Mouse (Mus musculus): ENCODE data around the gene Ctdsp1. TPM values are rescaled to one million over a fixed set of nuclear protein-coding genes. Genes with fewer than 3 reads are reported as not detected.

The Ctdsp1 gene
- total and polyA plus RNA-seq, 3 experiments, result 122 to 137 (median 122) TPM

DNA sequence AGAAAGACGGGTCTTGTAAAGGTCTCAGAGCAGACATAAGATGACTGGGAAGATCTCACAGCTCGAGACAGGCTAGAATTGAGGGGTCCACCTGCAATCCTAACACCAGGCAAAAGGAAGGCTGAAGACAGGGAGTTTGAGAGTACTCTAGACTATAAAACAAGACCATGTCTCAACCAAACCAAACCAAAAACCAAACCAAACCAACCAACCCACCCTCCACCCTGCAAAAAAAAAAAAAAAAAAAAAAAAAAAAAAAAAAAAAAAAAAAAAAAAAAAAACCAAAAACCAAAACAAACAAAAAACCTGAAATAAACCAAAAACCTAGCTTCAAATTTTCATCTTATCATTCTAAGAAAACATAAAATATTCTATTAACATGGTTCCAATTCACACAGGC is 53.2 kb downstream of the Ctdsp1 start:
- no peaks in the 10 kb centered on the region for H3K79me2 ChIP-seq (replicated peaks; ENCODE audit: control insufficient read depth, insufficient read depth, low read length)
- H3K36me3 ChIP-seq (ENCODE audit: control insufficient read depth, insufficient read depth, low read length), result no peaks in the 10 kb centered on the region; the same call in 1 of the 2 replicates
- H3K27ac ChIP-seq, result no peak overlapping the region
- TF ChIP-seq POLR2A (IDR thresholded peaks at IDR 0.05; ENCODE audit: insufficient read depth, low read depth, low read length) (no peak), CTCF (IDR thresholded peaks at IDR 0.05) (no peak), EP300 (IDR thresholded peaks at IDR 0.05; ENCODE audit: insufficient read depth, low read depth, low read length) (no peak)
- DNase-seq, result no peak
- no peaks in the 10 kb centered on the region for H3K4me1 ChIP-seq (ENCODE audit: control insufficient read depth, insufficient read depth, low read length)
- intact Hi-C loops (cut with DNase I), result no loop called here
- H3K4me3 ChIP-seq, result no peak overlapping the region
- no peak overlapping the region for H3K9ac ChIP-seq (ENCODE audit: low read depth, low read length)
- H3K27me3 ChIP-seq (ENCODE audit: control insufficient read depth, insufficient read depth, low read length), result no peaks in the 10 kb centered on the region
- WGBS, result 89% methylated on average over 2 of the region's 2 CpGs

Small RNA genes within 50 kb of the gene (microRNA-seq; reads per million reads assigned to microRNA genes)
- 36,375 to 50,447 reads per million in 2 experiments for gene Mir26b

Other genes starting within 250 kb of the Ctdsp1 start
- under 1 TPM; 0.14 to 0.52 TPM for gene Cxcr2, start 237.5 kb upstream of the Ctdsp1 start, total RNA-seq (2021)
- gene Cxcr2, start 237.5 kb upstream of the Ctdsp1 start, polyA plus RNA-seq (2012; rRNA removed), result 0.82 and 1.3 TPM in 2 replicates
- not detected for gene Cxcr1, start 196.9 kb upstream of the Ctdsp1 start, total RNA-seq (2021)
- not detected in 2 replicates for gene Cxcr1, start 196.9 kb upstream of the Ctdsp1 start, polyA plus RNA-seq (2012; rRNA removed)
- gene Arpc2, start 155.4 kb upstream of the Ctdsp1 start, total RNA-seq (2021), result 100 to 1,000 TPM; 130 to 132 TPM
- 85.5 and 111 TPM in 2 replicates for gene Arpc2, start 155.4 kb upstream of the Ctdsp1 start, polyA plus RNA-seq (2012; rRNA removed)
- not detected for gene Gpbar1, start 113.0 kb upstream of the Ctdsp1 start, total RNA-seq (2021)
- gene Gpbar1, start 113.0 kb upstream of the Ctdsp1 start, polyA plus RNA-seq (2012; rRNA removed), result 0.14 and 0.15 TPM in 2 replicates
- gene Aamp, start 106.8 kb upstream of the Ctdsp1 start, total RNA-seq (2021), result 100 to 1,000 TPM in 1 of 2 experiments, 10 to 100 TPM in 1; 89.3 to 100 TPM
- gene Aamp, start 106.8 kb upstream of the Ctdsp1 start, polyA plus RNA-seq (2012; rRNA removed), result 116 and 135 TPM in 2 replicates
- gene Pnkd, start 106.6 kb upstream of the Ctdsp1 start, total RNA-seq (2021), result 100 to 1,000 TPM; 126 to 140 TPM
- 104 and 113 TPM in 2 replicates for gene Pnkd, start 106.6 kb upstream of the Ctdsp1 start, polyA plus RNA-seq (2012; rRNA removed)
- gene Tmbim1, start 85.9 kb upstream of the Ctdsp1 start, total RNA-seq (2021), result 10 to 100 TPM; 41.3 to 48.1 TPM
- gene Tmbim1, start 85.9 kb upstream of the Ctdsp1 start, polyA plus RNA-seq (2012; rRNA removed), result 97.1 and 148 TPM in 2 replicates
- gene Catip, start 29.4 kb upstream of the Ctdsp1 start, total RNA-seq (2021), result under 1 TPM; 0.29 to 0.34 TPM
- gene Catip, start 29.4 kb upstream of the Ctdsp1 start, polyA plus RNA-seq (2012; rRNA removed), result 1.1 and 2.3 TPM in 2 replicates
- gene Slc11a1, start 16.3 kb upstream of the Ctdsp1 start, total RNA-seq (2021), result 1 to 10 TPM; 5.2 to 5.8 TPM
- 12.3 and 13.0 TPM in 2 replicates for gene Slc11a1, start 16.3 kb upstream of the Ctdsp1 start, polyA plus RNA-seq (2012; rRNA removed)
- under 1 TPM; 0.80 to 0.97 TPM for gene Vil1, start 17.9 kb downstream of the Ctdsp1 start, total RNA-seq (2021)
- gene Vil1, start 17.9 kb downstream of the Ctdsp1 start, polyA plus RNA-seq (2012; rRNA removed), result 0.27 and 0.29 TPM in 2 replicates
- 10 to 100 TPM; 11.8 to 12.6 TPM for gene Cnot9, start 114.5 kb downstream of the Ctdsp1 start, total RNA-seq (2021)
- gene Cnot9, start 114.5 kb downstream of the Ctdsp1 start, polyA plus RNA-seq (2012; rRNA removed), result 10.0 and 18.3 TPM in 2 replicates
- not detected for gene Plcd4, start 151.4 kb downstream of the Ctdsp1 start, total RNA-seq (2021)
- gene Plcd4, start 151.4 kb downstream of the Ctdsp1 start, polyA plus RNA-seq (2012; rRNA removed), result 0.08 TPM in 1 of 2 replicates, not detected in the other
- gene Usp37, start 152.8 kb downstream of the Ctdsp1 start, total RNA-seq (2021), result 1 to 10 TPM; 6.5 to 8.1 TPM
- 2.9 and 5.2 TPM in 2 replicates for gene Usp37, start 152.8 kb downstream of the Ctdsp1 start, polyA plus RNA-seq (2012; rRNA removed)
- 10 to 100 TPM in 1 of 2 experiments, 1 to 10 TPM in 1; 10.0 to 13.7 TPM for gene Zfp142, start 196.7 kb downstream of the Ctdsp1 start, total RNA-seq (2021)
- gene Zfp142, start 196.7 kb downstream of the Ctdsp1 start, polyA plus RNA-seq (2012; rRNA removed), result 9.2 and 13.3 TPM in 2 replicates
- 10 to 100 TPM; 28.4 to 30.9 TPM for gene Bcs1l, start 196.8 kb downstream of the Ctdsp1 start, total RNA-seq (2021)
- 44.4 and 59.6 TPM in 2 replicates for gene Bcs1l, start 196.8 kb downstream of the Ctdsp1 start, polyA plus RNA-seq (2012; rRNA removed)
- gene Rnf25, start 209.9 kb downstream of the Ctdsp1 start, total RNA-seq (2021), result 10 to 100 TPM; 15.9 to 20.5 TPM
- 33.0 and 50.6 TPM in 2 replicates for gene Rnf25, start 209.9 kb downstream of the Ctdsp1 start, polyA plus RNA-seq (2012; rRNA removed)
- under 1 TPM; 0.55 to 0.66 TPM for gene Stk36, start 209.9 kb downstream of the Ctdsp1 start, total RNA-seq (2021)
- gene Stk36, start 209.9 kb downstream of the Ctdsp1 start, polyA plus RNA-seq (2012; rRNA removed), result 0.56 and 1.5 TPM in 2 replicates